Mouse (Mus musculus) G1E (cell line): ENCODE results near the gene Kdm7a. TPM values are rescaled to one million over a fixed set of nuclear protein-coding genes. Genes with fewer than 3 reads are reported as not detected.

Source experiments
- ATAC-seq: 2 replicates; pipeline ENCODE4 v1.8.0; 2016; ENCODE audit warnings: mild to moderate bottlenecking; ENCODE audit not compliant: insufficient number of reproducible peaks, poor library complexity, low FRiP score, severe bottlenecking; ENCODE audit errors: extremely low read depth
- DNase-seq: peaks from one replicate; pipeline ENCODE4 v3.0.0; 2012; ENCODE audit warnings: low spot score
- H3K27me3 ChIP-seq: 2 replicates; pipeline ENCODE4 v1.6.1; 2012; ENCODE audit warnings: mild to moderate bottlenecking, low read length, inconsistent platforms; ENCODE audit not compliant: insufficient read depth
- H3K36me3 ChIP-seq: replicated peaks from 2 replicates; pipeline ENCODE3; 2012; ENCODE audit warnings: mild to moderate bottlenecking, inconsistent platforms
- H3K4me1 ChIP-seq: 2 replicates; pipeline ENCODE4 v1.6.1; 2012; ENCODE audit warnings: low read depth, low read length, inconsistent platforms, mixed read lengths; ENCODE audit not compliant: insufficient read depth
- H3K4me3 ChIP-seq: 2 replicates; pipeline ENCODE4 v1.5.1; 2012; ENCODE audit warnings: low read depth, mild to moderate bottlenecking, inconsistent platforms, low read length, moderate library complexity, mixed read lengths
- H3K9me3 ChIP-seq: replicated peaks from 2 replicates; pipeline ENCODE4 v1.6.1; 2012; ENCODE audit warnings: inconsistent platforms
- CTCF ChIP-seq: IDR thresholded peaks from 2 replicates; pipeline ENCODE4 v1.5.1; 2012; ENCODE audit warnings: low read depth, low read length, inconsistent platforms, mixed read lengths
- GATA1 ChIP-seq: IDR thresholded peaks from 2 replicates; pipeline ENCODE4 v1.6.1; 2012; ENCODE audit warnings: borderline replicate concordance, low read length, inconsistent platforms, mixed read lengths
- GATA2 ChIP-seq: IDR thresholded peaks from 2 replicates; pipeline ENCODE4 v1.6.1; 2012; ENCODE audit warnings: low read depth, low read length, inconsistent platforms, borderline replicate concordance
- POLR2AphosphoS5 ChIP-seq: IDR thresholded peaks from 2 replicates; pipeline ENCODE4 v1.6.1; 2012; ENCODE audit warnings: low read depth, low read length, inconsistent platforms; ENCODE audit not compliant: insufficient replicate concordance
- TAL1 ChIP-seq: conservative IDR thresholded peaks from 2 replicates; pipeline ENCODE4 v1.6.1; 2012; ENCODE audit warnings: low read depth, low read length, inconsistent platforms, mixed read lengths
- polyA plus RNA-seq: library from polyadenylated mRNA; stranded (reverse); fragments of >175 nt; gene quantifications from 2 replicates; pipeline ENCODE4 v1.2.3, GENCODE M21; 2012
- total RNA-seq, 2 experiments: library from RNA; stranded (forward) in 1 of 2; stranded (reverse) in 1 of 2; fragments of 200-1000 nt in 1 of 2; fragments of >200 nt in 1 of 2; fragmentation: Nextera tagmentation in 1 of 2; gene quantifications; 2 replicates each; pipeline ENCODE4 v1.2.3; 2014 to 2017

The Kdm7a gene
- total and polyA plus RNA-seq, 3 experiments = 0.76 to 45.1 (median 9.0) TPM

GRCm38 (mm10) chr6:39146041-39146440, 60.5 kb downstream of the Kdm7a start:
- TF ChIP-seq TAL1 (no peak), GATA1 (no peak), POLR2AphosphoS5 (no peak), CTCF (no peak), GATA2 (no peak)
- Histone ChIP-seq H3K4me3 (no peak overlapping the region), H3K9me3 (no peaks in the 10 kb centered on the region), H3K4me1 (no peaks in the 10 kb centered on the region), H3K36me3 (peaks cover 37% of the 10 kb centered on the region), H3K27me3 (no peaks in the 10 kb centered on the region)
- ATAC-seq = no peak
- DNase-seq = no peak

- H3K4me1 ChIP-seq = no peaks in the 10 kb centered on the region
- no peaks in the 10 kb centered on the region for H3K9me3 ChIP-seq
- DNase-seq (no peak), ATAC-seq (no peak)
- TF ChIP-seq TAL1 (no peak), CTCF (no peak), GATA1 (no peak), GATA2 (no peak)
- H3K36me3 ChIP-seq = no peaks in the 10 kb centered on the region
- peaks cover 6% of the 10 kb centered on the region for H3K27me3 ChIP-seq
- H3K4me3 ChIP-seq = no peak overlapping the region
These were observed 74.0 kb downstream of the Kdm7a start for GRCm38 (mm10) chr6:39132556-39132955.

DNA sequence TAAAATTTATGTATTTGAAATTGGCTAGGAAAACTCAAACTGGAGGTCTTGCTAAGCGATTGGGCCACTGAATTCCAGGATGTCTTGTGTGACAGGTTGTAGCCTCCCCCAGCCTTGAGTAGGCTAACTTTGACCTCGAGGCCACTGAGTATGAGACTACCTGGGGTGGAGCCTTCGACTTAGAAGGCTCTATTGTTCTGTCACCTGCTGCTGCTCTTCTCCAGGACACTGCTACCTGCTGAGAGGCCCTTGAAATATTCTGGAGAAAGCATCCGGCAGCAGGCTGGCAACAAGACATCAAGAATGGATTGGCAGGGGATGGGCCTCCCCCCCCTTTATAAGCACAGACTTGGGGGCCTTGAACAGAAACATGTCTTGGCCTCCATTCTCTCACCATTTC, 75.1 kb downstream of the Kdm7a start:
- Histone ChIP-seq H3K36me3 (no peaks in the 10 kb centered on the region), H3K4me1 (no peaks in the 10 kb centered on the region), H3K27me3 (peaks cover 11% of the 10 kb centered on the region), H3K9me3 (no peaks in the 10 kb centered on the region), H3K4me3 (no peak overlapping the region)
- DNase-seq (no peak), ATAC-seq (no peak)
- TF ChIP-seq GATA1 (no peak), TAL1 (no peak), POLR2AphosphoS5 (no peak), GATA2 (no peak), CTCF (no peak)

GRCm38 (mm10) chr6:39124719-39125118, 81.9 kb downstream of the Kdm7a start:
- no peak for ATAC-seq
- no peak for DNase-seq
- Histone ChIP-seq H3K9me3 (no peaks in the 10 kb centered on the region), H3K27me3 (peaks cover 23% of the 10 kb centered on the region), H3K4me1 (no peaks in the 10 kb centered on the region), H3K36me3 (no peaks in the 10 kb centered on the region), H3K4me3 (no peak overlapping the region)
- TF ChIP-seq TAL1 (no peak), GATA1 (no peak), GATA2 (no peak), POLR2AphosphoS5 (no peak), CTCF (no peak)

- ATAC-seq = no peak
- no peak for DNase-seq
- Histone ChIP-seq H3K4me3 (no peak overlapping the region), H3K4me1 (no peaks in the 10 kb centered on the region), H3K36me3 (no peaks in the 10 kb centered on the region), H3K27me3 (peaks cover 18% of the 10 kb centered on the region), H3K9me3 (peaks cover 17% of the 10 kb centered on the region)
- no peak for TF ChIP-seq TAL1
These were observed 85.9 kb downstream of the Kdm7a start for GRCm38 (mm10) chr6:39120685-39121084.

- Histone ChIP-seq H3K9me3 (peaks cover 17% of the 10 kb centered on the region), H3K4me3 (no peak overlapping the region), H3K36me3 (no peaks in the 10 kb centered on the region), H3K4me1 (no peaks in the 10 kb centered on the region), H3K27me3 (peaks cover 23% of the 10 kb centered on the region)
- ATAC-seq = no peak
- DNase-seq = no peak
- TF ChIP-seq TAL1 = no peak
- no peak for TF ChIP-seq GATA2
- no peak for TF ChIP-seq POLR2AphosphoS5
- TF ChIP-seq CTCF = no peak
- TF ChIP-seq GATA1 = no peak
These were observed 88.1 kb downstream of the Kdm7a start for GRCm38 (mm10) chr6:39118456-39118881.
